Mouse (Mus musculus) hindbrain, postnatal 0 days (tissue): Measurements from ENCODE around the gene Doc2b. TPM values are rescaled to one million over a fixed set of nuclear protein-coding genes. Genes with fewer than 3 reads are reported as not detected.

ENCODE experiments used
- ATAC-seq: fragments of 200-750 bp; cut with Nextera tagmentation; 2 replicates; pipeline ENCODE4 v1.8.0; 2017; ENCODE audit warnings: mild to moderate bottlenecking, moderate TSS enrichment, moderate library complexity
- DNase-seq: peaks from one replicate; pipeline ENCODE4 v3.0.0-alpha.2; 2015; ENCODE audit warnings: low spot score
- H3K27ac ChIP-seq: fragments of 300-500 bp; sonication (generic); 2 replicates; pipeline ENCODE4 v1.5.1; 2014; ENCODE audit warnings: mild to moderate bottlenecking
- H3K27me3 ChIP-seq: fragments of 300-500 bp; sonication (generic); 2 replicates; pipeline ENCODE4 v1.6.1; 2014; ENCODE audit warnings: low read length, mixed read lengths; ENCODE audit not compliant: insufficient read depth
- H3K36me3 ChIP-seq: fragments of 300-500 bp; sonication (generic); 2 replicates; pipeline ENCODE4 v1.6.1; 2014; ENCODE audit warnings: low read length, mixed read lengths; ENCODE audit not compliant: insufficient read depth
- H3K4me1 ChIP-seq: fragments of 300-500 bp; sonication (generic); 2 replicates; pipeline ENCODE4 v1.6.1; 2014; ENCODE audit warnings: antibody characterized with exemption, low read length, mixed read lengths; ENCODE audit not compliant: insufficient read depth
- H3K4me2 ChIP-seq: fragments of 300-500 bp; sonication (generic); 2 replicates; pipeline ENCODE4 v1.6.1; 2014; ENCODE audit warnings: low read depth, mild to moderate bottlenecking, low read length, moderate library complexity, mixed read lengths
- H3K4me3 ChIP-seq: fragments of 300-500 bp; sonication (generic); 2 replicates; pipeline ENCODE4 v1.5.1; 2014; ENCODE audit warnings: low read length
- H3K9ac ChIP-seq: fragments of 300-500 bp; sonication (generic); replicated peaks from 2 replicates; pipeline ENCODE4 v1.6.1; 2014; ENCODE audit warnings: mild to moderate bottlenecking, low read length, moderate library complexity, mixed read lengths
- H3K9me3 ChIP-seq: fragments of 300-500 bp; sonication (generic); 2 replicates; pipeline ENCODE4 v1.6.1; 2016; ENCODE audit warnings: low read length, mixed read lengths
- CTCF ChIP-seq: IDR thresholded peaks from 2 replicates; pipeline ENCODE4 v1.5.1; 2016; ENCODE audit warnings: antibody characterized with exemption, control low read depth, low read depth
- WGBS: fragments of 180-500 bp; shearing (Covaris S2); extraction: QIAGEN DNeasy Blood & Tissue Kit; methylation state at CpG from one replicate; pipeline ENCODE4 v1.1.7; 2014; 5-methylcytosine and 5-hydroxymethylcytosine counted together
- polyA plus RNA-seq: library from polyadenylated mRNA; unstranded; fragments of >200 nt; fragmentation: Nextera tagmentation; extraction: Ambion mirVana; gene quantifications from 2 replicates; pipeline ENCODE4 v1.2.1, GENCODE M21; 2015
- total RNA-seq: library from RNA; depleted of rRNA; stranded (reverse); fragments of >200 nt; gene quantifications from 2 replicates; pipeline ENCODE4 v1.2.3, GENCODE M21; 2014

The Doc2b gene
- total and polyA plus RNA-seq, 2 experiments from 2014 or later, result 4.0 to 12.7 TPM

GRCm38 (mm10) chr11:75835587-75836239 is 39.9 kb upstream of the Doc2b start:
- no peak for TF ChIP-seq CTCF

GRCm38 (mm10) chr11:75833081-75833480 is 37.2 kb upstream of the Doc2b start:
- Histone ChIP-seq H3K9me3 (no peaks in the 10 kb centered on the region), H3K36me3 (no peaks in the 10 kb centered on the region), H3K27ac (no peak overlapping the region), H3K4me3 (no peak overlapping the region), H3K4me2 (no peak overlapping the region), H3K27me3 (no peaks in the 10 kb centered on the region), H3K4me1 (no peaks in the 10 kb centered on the region), H3K9ac (no peak overlapping the region)
- TF ChIP-seq CTCF, result no peak
- no peak for ATAC-seq
- 81% methylated on average over 6 of the region's 6 CpGs for WGBS
- DNase-seq, result no peak

More at GRCm38 (mm10) chr11:75835587-75836239, 39.9 kb upstream of the Doc2b start:
- H3K9me3 ChIP-seq, result no peaks in the 10 kb centered on the region
- ATAC-seq, result no peak
- 80% methylated on average over 11 of the region's 11 CpGs for WGBS
- no peak overlapping the region for H3K4me3 ChIP-seq
- H3K4me1 ChIP-seq, result peaks cover 9% of the 10 kb centered on the region
- H3K4me2 ChIP-seq, result no peak overlapping the region
- no peaks in the 10 kb centered on the region for H3K36me3 ChIP-seq
- no peak for DNase-seq
- H3K9ac ChIP-seq, result no peak overlapping the region
- no peak overlapping the region for H3K27ac ChIP-seq
- H3K27me3 ChIP-seq, result no peaks in the 10 kb centered on the region

- DNase-seq (no peak), ATAC-seq (no peak)
- Histone ChIP-seq H3K4me1 (no peaks in the 10 kb centered on the region), H3K27me3 (no peaks in the 10 kb centered on the region), H3K9ac (no peak overlapping the region), H3K27ac (no peak overlapping the region), H3K9me3 (no peaks in the 10 kb centered on the region), H3K36me3 (no peaks in the 10 kb centered on the region), H3K4me3 (no peak overlapping the region), H3K4me2 (no peak overlapping the region)
- 85% methylated on average over 3 of the region's 3 CpGs for WGBS
- no peak for TF ChIP-seq CTCF
Measured at GRCm38 (mm10) chr11:75830386-75830785, 34.5 kb upstream of the Doc2b start.

DNA sequence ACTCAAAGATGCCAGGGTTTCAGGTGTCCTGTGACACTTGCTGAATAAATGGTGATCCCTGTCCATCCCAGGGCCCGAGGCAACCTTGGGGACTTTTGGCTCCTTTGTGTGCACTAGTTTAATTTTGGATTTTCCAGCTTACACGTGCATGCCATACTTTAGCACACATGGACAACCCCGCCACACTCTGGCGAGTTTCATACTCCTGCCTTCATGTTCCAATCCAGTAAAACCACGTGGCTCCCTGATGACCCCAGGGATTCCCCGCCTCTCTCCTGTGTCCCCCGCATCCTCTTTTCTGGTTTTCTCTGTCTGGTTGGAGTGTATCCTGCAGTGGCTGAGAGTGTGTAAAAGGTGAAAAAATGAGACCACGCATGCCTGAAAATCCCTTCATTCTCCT is 31.6 kb upstream of the Doc2b start:
- no peaks in the 10 kb centered on the region for H3K4me1 ChIP-seq
- ATAC-seq, result no peak
- H3K27me3 ChIP-seq, result no peaks in the 10 kb centered on the region
- H3K9me3 ChIP-seq, result no peaks in the 10 kb centered on the region
- no peaks in the 10 kb centered on the region for H3K36me3 ChIP-seq
- H3K4me2 ChIP-seq, result no peak overlapping the region
- no peak overlapping the region for H3K27ac ChIP-seq
- 79% methylated on average over 8 of the region's 8 CpGs for WGBS
- no peak for TF ChIP-seq CTCF
- no peak overlapping the region for H3K9ac ChIP-seq
- no peak overlapping the region for H3K4me3 ChIP-seq
- DNase-seq, result no peak

DNA sequence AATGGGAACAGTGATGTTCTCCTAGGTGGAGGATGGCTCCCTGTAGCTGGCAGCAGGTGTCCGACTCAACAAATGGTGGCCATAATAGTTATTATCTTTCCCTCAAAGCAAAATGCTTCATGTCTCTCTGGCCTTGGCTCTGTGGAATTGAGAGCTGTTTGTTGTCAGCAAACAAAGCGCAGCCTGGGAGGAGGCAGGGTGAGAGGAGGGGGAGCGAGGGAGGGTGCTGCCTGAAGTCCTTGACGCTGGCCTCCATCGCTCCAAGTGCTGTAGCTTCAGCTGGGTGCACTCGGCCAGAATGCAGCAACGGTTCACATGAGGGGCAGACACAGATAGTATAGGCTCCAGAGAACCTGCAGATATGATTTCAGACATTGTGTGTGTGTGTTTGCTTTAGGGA is 27.7 kb upstream of the Doc2b start:
- Histone ChIP-seq H3K36me3 (no peaks in the 10 kb centered on the region), H3K4me1 (no peaks in the 10 kb centered on the region), H3K27ac (no peak overlapping the region), H3K9ac (no peak overlapping the region), H3K9me3 (no peaks in the 10 kb centered on the region), H3K4me3 (no peak overlapping the region), H3K27me3 (no peaks in the 10 kb centered on the region), H3K4me2 (no peak overlapping the region)
- ATAC-seq (no peak), DNase-seq (no peak)
- no peak for TF ChIP-seq CTCF
- 39% methylated on average over 7 of the region's 7 CpGs for whole genome bisulfite sequencing

DNA sequence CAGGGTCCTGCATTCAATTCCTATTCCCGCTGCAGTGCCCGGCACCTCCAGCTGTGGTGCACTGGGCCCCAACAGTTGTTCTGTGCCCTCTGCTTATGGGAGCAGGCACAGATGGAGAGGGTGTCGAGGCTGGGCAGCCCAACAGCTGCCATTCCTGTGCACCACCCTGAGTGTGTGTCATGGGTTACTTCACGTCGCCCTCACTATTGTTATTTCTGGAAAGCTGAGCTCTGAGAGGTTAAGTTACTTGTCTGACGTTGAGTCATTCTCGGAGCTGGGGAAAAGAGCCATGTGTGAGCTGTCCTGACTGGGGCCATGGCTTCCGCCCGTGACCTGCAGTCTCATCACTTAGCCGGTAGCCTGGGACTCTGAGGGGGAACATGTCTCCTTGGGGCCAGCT is 17.2 kb upstream of the Doc2b start:
- H3K27ac ChIP-seq, result no peak overlapping the region
- H3K4me3 ChIP-seq, result no peak overlapping the region
- no peaks in the 10 kb centered on the region for H3K27me3 ChIP-seq
- no peak overlapping the region for H3K9ac ChIP-seq
- WGBS, result 70% methylated on average over 10 of the region's 10 CpGs
- H3K36me3 ChIP-seq, result no peaks in the 10 kb centered on the region
- DNase-seq, result no peak
- H3K9me3 ChIP-seq, result no peaks in the 10 kb centered on the region
- no peak for TF ChIP-seq CTCF
- no peak overlapping the region for H3K4me2 ChIP-seq
- H3K4me1 ChIP-seq, result no peaks in the 10 kb centered on the region
- ATAC-seq, result no peak

GRCm38 (mm10) chr11:75811900-75812299 is 16.1 kb upstream of the Doc2b start:
- no peak overlapping the region for H3K9ac ChIP-seq
- H3K9me3 ChIP-seq, result no peaks in the 10 kb centered on the region
- DNase-seq (peak; percentile 62), ATAC-seq (no peak)
- H3K4me2 ChIP-seq, result no peak overlapping the region
- no peak overlapping the region for H3K4me3 ChIP-seq
- H3K36me3 ChIP-seq, result no peaks in the 10 kb centered on the region
- no peak for TF ChIP-seq CTCF
- no peaks in the 10 kb centered on the region for H3K27me3 ChIP-seq
- WGBS, result 22% methylated on average over 3 of the region's 3 CpGs
- no peak overlapping the region; the same call in 1 of the 2 replicates for H3K27ac ChIP-seq
- H3K4me1 ChIP-seq, result no peaks in the 10 kb centered on the region
